Mouse (Mus musculus) heart, adult 18-20 months (tissue): ENCODE results near the gene Copz1. TPM values are rescaled to one million over a fixed set of nuclear protein-coding genes. Genes with fewer than 3 reads are reported as not detected.
A peak's percentile ranks its signal among the peaks of the same experiment; 100 is the strongest.

Source experiments
- DNase-seq, 2 experiments: peaks; one replicate each; pipeline ENCODE4 v3.0.0; 2021 to 2022; ENCODE audit warnings: mixed read lengths in 1 of 2
- microRNA-seq, 2 experiments: library from miRNA; unstranded; fragments of <30 nt; microRNA quantifications; one replicate each; pipeline ENCODE4 v1.2.0; 2022
- total RNA-seq, 2 experiments: library from RNA; stranded (reverse); gene quantifications; 2 replicates each; pipeline ENCODE4 v1.2.3; 2021

The Copz1 gene
- total RNA-seq, 2 experiments from 2014 or later, result 52.3 to 52.9 TPM

- peak in 1 of 2 experiments; percentile 1 for DNase-seq
Measured at GRCm38 (mm10) chr15:103338829-103339165, 66.3 kb downstream of the Copz1 start.

DNA sequence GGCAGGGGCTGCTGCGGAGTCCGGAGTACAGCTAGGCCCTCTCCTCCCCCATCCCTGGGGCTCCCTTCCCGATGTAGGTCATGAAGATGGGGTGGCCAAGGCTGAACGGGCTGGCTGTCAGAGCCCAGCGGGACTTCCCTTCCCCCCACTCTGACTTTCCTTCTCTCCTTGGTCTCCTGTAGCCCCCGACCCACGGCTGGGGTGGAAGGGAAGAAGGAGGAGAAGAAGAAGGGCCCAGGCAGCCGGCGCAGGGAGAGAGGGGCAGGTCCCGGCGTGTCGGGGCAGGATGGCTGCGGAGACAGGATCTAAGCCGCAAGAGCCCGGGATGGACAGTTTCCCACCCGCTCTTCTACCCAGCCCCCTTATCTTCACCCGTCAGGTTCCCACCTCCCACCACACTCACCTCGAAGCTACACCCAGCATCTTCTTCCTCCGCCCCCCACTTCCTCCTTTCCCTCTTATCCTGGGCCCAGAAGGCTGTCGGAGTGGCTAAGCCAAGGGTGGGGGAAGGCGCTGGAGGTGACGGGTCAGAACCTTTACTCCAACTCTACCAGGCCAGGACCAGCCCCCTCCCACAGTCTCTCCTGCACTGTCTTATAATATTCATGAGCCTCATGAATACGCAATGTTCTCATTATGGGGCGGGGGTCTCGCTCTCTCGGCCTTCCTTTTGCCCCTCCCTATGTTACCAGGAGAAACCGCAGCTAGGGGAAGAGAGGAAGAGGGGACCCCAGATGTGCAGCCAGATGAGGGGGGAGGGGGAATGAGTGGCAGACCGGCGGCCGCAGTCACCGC, 66.8 kb downstream of the Copz1 start:
- DNase-seq, result peak in 1 of 2 experiments; percentile 7

DNA sequence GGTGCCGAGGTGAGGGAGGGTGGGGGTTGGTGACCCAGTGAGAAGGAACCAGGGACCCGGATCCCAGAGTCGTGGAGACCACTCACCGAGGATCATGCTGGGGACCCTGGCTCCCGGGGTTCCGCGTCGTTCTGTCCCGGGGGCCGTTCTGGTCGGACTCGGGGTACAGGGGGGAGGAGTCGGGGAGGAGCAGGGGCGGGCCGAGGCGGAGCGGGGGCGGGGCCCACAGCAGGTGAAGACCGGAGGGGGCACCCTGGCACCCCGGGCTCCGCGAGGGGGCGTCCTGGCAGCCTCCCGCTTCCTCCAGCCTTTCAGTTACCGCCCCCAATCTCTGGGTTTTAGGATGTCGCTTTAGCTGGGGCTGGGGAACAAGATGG, 67.4 kb downstream of the Copz1 start, which contains the start of gene Zfp385a:
Gene Zfp385a, minus strand, starts transcription at position 133 of the 377 bp plus-strand sequence.
- peak; percentile 38 to 44 for DNase-seq

- peak in 1 of 2 experiments; percentile 13 for DNase-seq
Measured at GRCm38 (mm10) chr15:103340786-103341185, 68.3 kb downstream of the Copz1 start.

DNA sequence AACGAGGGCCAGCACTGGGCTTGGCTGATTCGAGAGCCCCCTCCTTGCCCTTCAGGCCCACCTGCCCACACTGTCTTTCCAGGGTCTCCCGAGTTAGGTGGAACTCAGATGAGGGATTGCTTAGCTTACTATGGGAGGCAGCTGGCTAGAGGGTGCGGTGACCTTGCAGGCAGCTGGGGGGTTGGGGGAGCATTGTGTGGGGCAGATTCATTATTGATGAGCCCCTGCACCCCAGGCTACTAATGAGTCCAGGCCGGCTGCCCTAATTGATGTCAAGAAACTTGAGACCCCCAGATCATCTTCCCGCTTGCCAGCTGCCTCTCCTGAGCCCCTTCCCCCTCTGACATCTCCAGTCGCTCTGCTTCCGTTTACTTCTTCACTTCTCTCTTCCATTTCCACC, 69.0 kb downstream of the Copz1 start:
- DNase-seq, result peak in 1 of 2 experiments; percentile 2

- DNase-seq, result peak; percentile 78 to 88
Measured at GRCm38 (mm10) chr15:103342415-103342814, 69.9 kb downstream of the Copz1 start.

DNA sequence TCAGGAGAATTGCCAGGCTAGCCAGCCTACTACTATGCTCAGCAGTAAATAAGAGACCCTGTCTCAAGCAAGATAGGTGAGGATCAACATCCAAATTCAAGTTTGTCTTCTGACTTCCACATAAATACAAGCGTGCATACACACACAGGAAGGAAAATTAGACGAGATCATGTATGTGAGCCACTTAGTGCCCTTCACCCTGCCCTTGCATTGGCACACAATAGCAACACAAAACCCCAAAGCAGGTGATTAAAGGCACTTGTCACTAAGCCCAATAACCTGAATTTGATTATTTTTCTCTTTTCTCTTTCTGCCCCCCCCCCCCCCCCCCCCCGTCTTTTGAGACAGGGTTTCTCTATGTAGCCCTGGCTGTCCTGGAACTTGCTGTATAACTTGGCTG, 70.5 kb downstream of the Copz1 start:
- DNase-seq, result no peak

DNA sequence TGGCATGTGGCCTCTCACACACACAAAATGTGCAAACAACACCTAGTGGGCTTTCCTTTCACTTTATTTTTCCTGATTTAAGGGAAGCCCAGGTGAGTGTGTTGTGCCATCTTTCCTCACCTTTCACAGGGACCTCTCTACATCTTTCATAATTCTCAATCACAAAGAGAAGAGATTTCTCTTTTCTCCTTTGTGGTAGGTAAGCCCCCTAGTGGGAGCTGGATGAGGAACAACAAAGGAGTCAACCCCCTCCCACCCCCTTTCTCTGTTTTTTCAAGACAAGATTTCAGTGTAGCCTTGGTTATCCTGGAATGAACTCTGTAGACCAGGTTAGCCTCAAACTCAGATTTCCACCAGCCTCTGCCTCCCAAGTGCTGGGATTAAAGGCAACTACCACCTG, 71.0 kb downstream of the Copz1 start:
- DNase-seq, result no peak

DNA sequence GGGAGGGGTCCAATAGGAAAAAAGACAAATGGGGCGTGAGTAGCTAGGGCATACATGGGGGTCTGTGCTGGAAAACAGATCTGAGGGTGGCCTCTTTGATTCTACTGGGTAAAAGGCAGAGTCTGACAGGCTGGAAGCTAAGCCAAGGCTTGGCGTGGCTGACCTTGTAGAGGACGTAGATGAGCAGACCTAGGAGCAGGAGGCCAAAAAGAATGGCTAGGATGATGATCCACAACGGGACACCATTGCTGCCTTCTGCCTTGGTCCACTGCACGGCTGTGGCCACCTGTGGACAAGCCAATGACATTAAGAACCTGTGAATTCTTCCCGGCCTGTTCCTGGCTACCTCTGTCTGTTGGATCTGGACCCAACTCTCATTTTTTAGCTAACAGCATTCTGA, 73.3 kb downstream of the Copz1 start:
- DNase-seq, result peak in 1 of 2 experiments; percentile 6

- DNase-seq, result peak; percentile 70 to 84
Measured at GRCm38 (mm10) chr15:103347275-103347684, 74.8 kb downstream of the Copz1 start.

Small RNA genes within 50 kb of the gene (microRNA-seq; reads per million reads assigned to microRNA genes)
- 90.5 to 108 reads per million in 2 experiments for gene Mir148b

Other genes with a start within 250 kb of the Copz1 start
- gene Smug1, start 105.6 kb upstream of the Copz1 start, total RNA-seq, result 10 to 100 TPM; 10.9 to 12.9 TPM
- gene Cbx5, start 32.9 kb upstream of the Copz1 start, total RNA-seq, result 10 to 100 TPM; 49.8 to 53.1 TPM
- 100 to 1,000 TPM; 147 to 150 TPM for gene Hnrnpa1, start 32.3 kb upstream of the Copz1 start, total RNA-seq
- 1 to 10 TPM in 1 of 2 experiments, under 1 TPM in 1; 0.46 to 1.2 TPM for gene Nfe2, start 14.3 kb upstream of the Copz1 start, total RNA-seq
- not detected for gene Gpr84, start 37.9 kb downstream of the Copz1 start, total RNA-seq
- gene Zfp385a, start 67.4 kb downstream of the Copz1 start, total RNA-seq, result 10 to 100 TPM in 1 of 2 experiments, 1 to 10 TPM in 1; 8.9 to 10.3 TPM
- 10 to 100 TPM; 30.8 to 37.3 TPM for gene Itga5, start 94.0 kb downstream of the Copz1 start, total RNA-seq
- gene Gtsf1, start 157.8 kb downstream of the Copz1 start, total RNA-seq, result not detected
- not detected for gene Gtsf2, start 175.8 kb downstream of the Copz1 start, total RNA-seq
- gene Nckap1l, start 181.1 kb downstream of the Copz1 start, total RNA-seq, result 1 to 10 TPM; 3.5 to 5.5 TPM
- gene Pde1b, start 230.3 kb downstream of the Copz1 start, total RNA-seq, result 1 to 10 TPM in 1 of 2 experiments, under 1 TPM in 1; 0.87 to 1.6 TPM